Mouse (Mus musculus) layer of hippocampus, postnatal 25 days (tissue): Measurements from ENCODE around the gene Sec14l2. TPM values are rescaled to one million over a fixed set of nuclear protein-coding genes. Genes with fewer than 3 reads are reported as not detected.

Source experiments
- DNase-seq, 2 experiments: peaks; one replicate each; pipeline ENCODE4 v3.0.0; 2022; ENCODE audit warnings: mixed read lengths in 2 of 2, low spot score in 1 of 2; ENCODE audit errors: extremely low spot score in 1 of 2
- total RNA-seq, 2 experiments: library from RNA; stranded (reverse); gene quantifications; 2 replicates each; pipeline ENCODE4 v1.2.3; 2021

Sec14l2 gene
- total RNA-seq, 2 experiments from 2014 or later: 57.2 to 59.4 TPM

GRCm38 (mm10) chr11:4103522-4103921, 19.7 kb downstream of the Sec14l2 start:
- no peak for DNase-seq

DNA sequence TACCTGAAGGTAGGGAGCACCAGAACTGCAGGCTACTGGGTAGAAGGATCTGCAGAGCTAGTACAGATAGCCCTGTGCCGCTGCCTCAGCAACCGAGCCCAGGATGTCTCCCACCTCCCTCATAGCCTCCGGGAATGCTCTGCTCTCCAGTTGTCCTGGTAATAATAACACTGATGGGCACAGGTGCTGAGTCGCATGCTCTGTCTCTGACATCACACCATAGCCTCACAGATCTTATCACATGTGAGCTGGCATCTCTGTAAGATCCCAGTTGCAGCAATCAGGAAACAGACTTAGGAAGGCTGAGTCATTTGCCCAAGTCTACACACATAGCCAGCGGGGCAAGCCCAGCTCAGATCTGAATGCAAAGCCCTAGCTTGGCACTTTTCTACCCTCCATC, 21.4 kb downstream of the Sec14l2 start:
- no peak for DNase-seq

DNA sequence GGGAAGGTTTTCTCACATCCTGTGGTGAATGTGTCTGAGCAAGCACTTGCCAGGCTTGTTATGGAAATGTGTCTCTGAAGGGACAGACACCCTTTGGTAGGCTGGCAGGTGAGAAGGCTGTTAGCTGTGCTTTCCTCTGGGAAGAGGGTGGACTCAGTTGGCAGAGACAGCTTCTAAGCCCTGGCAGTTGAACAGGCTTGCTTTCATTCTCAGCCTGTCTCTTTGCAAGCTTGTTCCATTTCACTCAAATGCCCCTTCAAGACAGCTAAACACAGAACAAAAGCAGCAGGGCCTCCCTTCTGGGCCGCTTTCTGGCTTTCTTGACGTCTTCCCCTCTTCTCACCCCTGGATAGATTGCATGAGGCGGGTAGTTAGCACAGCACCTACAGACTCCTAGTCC, 23.8 kb downstream of the Sec14l2 start:
- DNase-seq: no peak

DNA sequence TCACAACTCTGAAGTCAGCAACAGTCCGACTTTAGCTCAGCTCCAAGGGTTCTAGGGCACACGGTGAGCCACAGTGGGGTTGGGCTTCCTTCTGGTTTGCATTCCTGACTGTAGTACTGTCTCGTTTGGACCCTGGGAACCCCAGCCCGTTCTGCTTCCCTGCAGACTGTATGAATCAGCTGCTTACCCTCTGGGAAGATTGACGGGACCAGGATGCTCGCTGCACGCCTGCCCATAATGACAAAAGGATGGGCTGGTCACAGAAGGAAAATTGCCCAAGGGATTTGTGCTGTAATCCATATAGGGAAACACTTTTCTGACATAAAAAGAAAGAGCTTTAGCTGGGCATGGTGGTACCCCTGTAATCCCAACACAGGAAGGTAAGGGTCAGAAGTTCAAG, 24.4 kb downstream of the Sec14l2 start:
- DNase-seq: no peak

GRCm38 (mm10) chr11:4098120-4098519, 25.1 kb downstream of the Sec14l2 start:
- no peak for DNase-seq

DNA sequence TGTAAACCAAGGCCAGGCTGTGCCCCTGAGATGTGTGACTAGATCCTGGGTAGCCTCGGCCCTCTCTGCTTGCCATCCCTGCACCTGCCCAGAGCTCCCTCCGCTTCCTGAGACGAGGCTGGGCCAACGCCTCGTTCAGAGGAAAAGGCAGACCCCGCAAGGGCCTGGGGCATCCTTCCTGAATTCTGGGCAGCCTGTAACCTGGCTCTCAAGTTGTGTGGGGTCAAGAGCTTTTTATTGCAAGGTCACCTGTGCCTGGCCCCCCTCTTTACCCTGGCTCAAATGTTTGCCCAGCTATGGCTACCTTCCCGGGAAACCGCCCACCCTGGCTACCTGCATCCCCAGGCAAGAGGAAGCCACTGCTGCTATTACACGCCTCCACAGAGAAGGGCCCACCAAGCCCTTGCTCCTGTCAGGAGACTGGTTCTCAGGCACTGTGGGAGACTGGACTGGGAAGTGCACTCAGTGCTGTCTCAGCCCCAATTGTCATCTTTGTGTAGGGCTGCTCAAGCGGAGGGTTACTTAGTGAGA, 26.1 kb downstream of the Sec14l2 start:
- DNase-seq: peak in 1 of 2 experiments; percentile 21

GRCm38 (mm10) chr11:4096054-4096984, 26.9 kb downstream of the Sec14l2 start:
- peak; percentile 91 to 92 for DNase-seq

DNA sequence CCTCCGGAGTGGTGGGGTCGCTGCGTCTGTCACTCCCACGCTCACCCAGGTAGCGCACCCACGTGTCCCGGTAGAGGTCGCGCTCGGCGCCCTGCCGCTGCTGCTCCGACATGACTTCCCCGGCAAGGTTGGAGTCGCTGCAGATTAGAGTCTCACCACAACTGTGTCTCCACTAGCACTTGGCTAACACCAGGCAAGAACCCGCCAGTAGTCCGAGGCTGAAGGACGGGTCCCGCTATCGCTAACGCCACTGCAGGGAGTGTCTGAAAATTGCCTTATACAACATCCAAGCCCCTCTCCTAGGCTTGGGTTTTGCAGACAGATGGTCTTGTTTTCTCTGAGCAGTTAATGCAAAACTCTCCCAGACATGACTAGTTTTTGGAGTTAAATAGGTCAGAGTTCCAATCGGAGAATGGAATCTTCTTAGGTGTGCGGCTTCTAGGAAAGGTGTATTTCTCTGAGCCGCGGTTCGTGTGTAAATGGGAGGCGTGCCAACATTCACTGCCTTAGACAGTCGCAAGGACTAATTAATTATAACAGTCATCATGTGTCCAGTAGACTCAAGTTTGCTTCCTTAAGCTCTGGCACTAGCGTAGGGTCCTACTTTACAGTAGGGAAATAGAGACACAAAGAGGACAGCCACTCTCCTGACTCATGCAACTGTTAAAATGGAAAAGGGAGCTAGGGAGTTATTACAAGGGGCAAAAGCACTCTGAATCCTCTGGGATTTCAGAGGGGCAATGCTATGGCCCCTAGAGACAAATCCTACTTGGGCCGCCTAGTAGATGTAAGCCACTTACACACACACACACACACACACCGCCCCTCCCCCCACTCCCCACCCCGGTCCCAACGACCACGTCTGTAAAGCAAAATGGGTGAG, 27.8 kb downstream of the Sec14l2 start, which contains the start of gene Mtfp1:
TSS of gene Mtfp1 (minus strand) at position 275 of the 883 bp plus-strand sequence.
- DNase-seq: peak; percentile 52 to 53

DNA sequence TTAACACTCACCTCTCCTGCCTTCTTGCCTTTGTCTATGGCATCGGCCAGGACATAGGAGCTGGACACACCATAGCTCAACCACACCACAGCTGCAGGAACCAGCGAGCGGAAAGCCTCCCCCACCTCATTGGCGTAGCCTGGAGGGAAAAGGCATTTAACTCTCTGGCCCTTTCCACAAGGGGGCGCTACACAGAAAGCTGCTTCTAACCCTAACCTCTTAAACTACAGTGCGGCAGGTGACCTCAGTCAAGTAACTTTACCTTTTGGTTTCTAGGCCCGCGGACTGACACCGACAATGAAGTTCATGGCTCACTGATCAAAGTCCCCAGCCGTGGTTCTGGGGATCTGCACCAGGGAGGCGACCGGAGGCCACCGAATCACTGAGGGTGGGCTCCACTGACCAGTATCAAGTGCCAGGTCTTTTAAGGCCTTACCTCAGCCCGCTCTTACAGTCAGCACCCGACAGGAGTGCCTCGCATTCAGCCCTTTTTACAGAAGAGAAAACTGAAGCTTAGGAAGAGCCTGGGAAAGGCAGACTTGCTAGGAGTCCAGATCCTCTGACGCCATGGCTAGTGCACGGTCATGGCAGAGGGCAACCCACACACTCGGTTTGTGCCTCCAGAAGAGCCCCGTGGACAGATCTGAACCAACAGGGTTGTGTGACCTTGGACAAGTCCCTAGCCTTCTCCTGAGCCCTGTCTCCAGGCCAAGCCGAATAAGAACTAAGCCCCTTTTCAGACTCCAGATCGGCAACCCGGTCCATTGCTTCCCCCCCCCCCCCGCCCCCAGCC, 28.6 kb downstream of the Sec14l2 start:
- DNase-seq: peak; percentile 67 to 85

GRCm38 (mm10) chr11:4093459-4094377, 29.5 kb downstream of the Sec14l2 start:
- DNase-seq: no peak

DNA sequence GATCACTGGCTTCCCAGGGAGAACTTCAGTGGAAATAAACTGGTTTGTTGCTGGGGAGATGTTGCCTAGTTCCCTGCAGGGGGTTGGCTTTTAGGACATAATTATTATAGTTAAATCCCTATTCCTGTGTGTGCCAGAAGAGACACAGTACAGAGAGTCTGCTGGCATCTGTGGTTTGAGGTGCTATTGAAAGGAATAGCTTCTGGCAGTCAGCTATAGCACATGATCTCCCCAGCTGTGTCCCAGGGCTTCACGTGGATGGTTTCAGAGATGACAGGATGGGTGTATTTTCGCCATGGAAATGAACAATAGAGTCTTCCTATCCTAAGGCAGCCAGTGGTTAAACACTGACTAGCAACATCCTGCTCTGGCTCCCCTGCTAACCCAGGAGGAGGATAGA, 35.9 kb downstream of the Sec14l2 start:
- DNase-seq: peak in 1 of 2 experiments; percentile 27

GRCm38 (mm10) chr11:4086246-4086645, 37.0 kb downstream of the Sec14l2 start:
- no peak for DNase-seq

- peak in 1 of 2 experiments; percentile 61 for DNase-seq
These were observed 39.7 kb downstream of the Sec14l2 start for GRCm38 (mm10) chr11:4083316-4084078.

GRCm38 (mm10) chr11:4080219-4080618, 43.0 kb downstream of the Sec14l2 start:
- peak in 1 of 2 experiments; percentile 86 for DNase-seq

GRCm38 (mm10) chr11:4078267-4078933, 44.8 kb downstream of the Sec14l2 start:
- no peak for DNase-seq

- peak in 1 of 2 experiments; percentile 35 for DNase-seq
These were observed 46.6 kb downstream of the Sec14l2 start for GRCm38 (mm10) chr11:4076633-4077032.

GRCm38 (mm10) chr11:4069664-4070063, 53.6 kb downstream of the Sec14l2 start:
- no peak for DNase-seq
